Mouse (Mus musculus) lung, embryonic 14.5 days (tissue): ENCODE results near the gene Rnase2a. TPM values are rescaled to one million over a fixed set of nuclear protein-coding genes. Genes with fewer than 3 reads are reported as not detected.
"Not testable (repeated sequence)": the region's sequence is repeated elsewhere in the genome, so short reads cannot be mapped to it uniquely, and the experiment has no call there.

Source experiments
- ATAC-seq: fragments of 200-750 bp; cut with Nextera tagmentation; 2 replicates; pipeline ENCODE4 v1.8.0; 2017; ENCODE audit warnings: mild to moderate bottlenecking, moderate TSS enrichment, moderate library complexity; ENCODE audit not compliant: insufficient read depth
- DNase-seq: peaks from one replicate; pipeline ENCODE4 v3.0.0-alpha.2; 2015
- H3K27ac ChIP-seq: fragments of 300-500 bp; sonication (generic); 2 replicates; pipeline ENCODE4 v1.5.1; 2014; ENCODE audit warnings: low read depth, mild to moderate bottlenecking, moderate library complexity
- H3K27me3 ChIP-seq: fragments of 300-500 bp; sonication (generic); 2 replicates; pipeline ENCODE4 v1.6.1; 2014; ENCODE audit warnings: low read length, control low read depth; ENCODE audit not compliant: insufficient read depth
- H3K36me3 ChIP-seq: fragments of 300-500 bp; sonication (generic); 2 replicates; pipeline ENCODE4 v1.6.1; 2014; ENCODE audit warnings: control low read depth; ENCODE audit not compliant: insufficient read depth
- H3K4me1 ChIP-seq: fragments of 300-500 bp; sonication (generic); 2 replicates; pipeline ENCODE4 v1.6.1; 2014; ENCODE audit warnings: antibody characterized with exemption, control low read depth; ENCODE audit not compliant: insufficient read depth
- H3K4me2 ChIP-seq: fragments of 300-500 bp; sonication (generic); 2 replicates; pipeline ENCODE4 v1.6.1; 2014; ENCODE audit warnings: mild to moderate bottlenecking
- H3K4me3 ChIP-seq: fragments of 300-500 bp; sonication (generic); 2 replicates; pipeline ENCODE4 v1.5.1; 2014; ENCODE audit warnings: low read depth, low read length
- H3K9ac ChIP-seq: fragments of 300-500 bp; sonication (generic); 2 replicates; pipeline ENCODE4 v1.6.1; 2014
- H3K9me3 ChIP-seq: fragments of 300-500 bp; sonication (generic); 2 replicates; pipeline ENCODE4 v1.6.1; 2016; ENCODE audit warnings: low read depth, low read length, control low read depth
- CTCF ChIP-seq: IDR thresholded peaks from 2 replicates; pipeline ENCODE4 v1.5.1; 2016; ENCODE audit warnings: antibody characterized with exemption, low read depth
- WGBS: fragments of 180-500 bp; shearing (Covaris S2); extraction: QIAGEN DNeasy Blood & Tissue Kit; methylation state at CpG from one replicate; pipeline ENCODE4 v1.1.7; 2014; 5-methylcytosine and 5-hydroxymethylcytosine counted together
- polyA plus RNA-seq: library from polyadenylated mRNA; unstranded; fragments of >200 nt; fragmentation: Nextera tagmentation; extraction: Ambion mirVana; gene quantifications from 2 replicates; pipeline ENCODE4 v1.2.1, GENCODE M21; 2014

The Rnase2a gene
- not detected in 2 replicates for polyA plus RNA-seq

DNA sequence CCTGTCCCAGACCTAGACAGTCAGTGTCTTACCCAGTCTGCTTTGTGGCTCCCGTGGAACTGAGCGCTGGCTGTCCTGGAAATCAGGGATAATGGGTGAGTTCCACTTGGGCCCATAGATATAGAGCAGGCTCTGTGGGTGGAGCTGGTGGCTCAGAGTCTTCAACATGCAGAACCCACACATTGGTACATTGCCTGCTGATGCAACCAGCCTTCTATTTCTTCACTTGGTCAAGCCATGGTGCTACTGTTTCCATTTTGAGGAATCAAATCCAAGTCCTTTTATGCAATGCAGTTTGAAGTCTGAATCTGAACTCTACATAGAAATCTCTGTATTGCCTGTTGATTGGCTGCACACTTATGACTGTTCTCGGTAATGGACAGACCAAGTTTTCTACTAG is at the start of gene Rnase2a:
Gene Rnase2a (minus strand): TSS at position 72 of the 400 bp plus-strand sequence.
- Histone ChIP-seq H3K27ac (no peak within 1 kb of the TSS), H3K4me1 (no peaks in the 10 kb centered on the region), H3K9me3 (no peaks in the 10 kb centered on the region), H3K4me2 (no peak within 1 kb of the TSS), H3K4me3 (no peak within 1 kb of the TSS), H3K36me3 (no peaks in the 10 kb centered on the region), H3K27me3 (no peaks in the 10 kb centered on the region), H3K9ac (no peak within 1 kb of the TSS)
- no peak for TF ChIP-seq CTCF
- DNase-seq: no peak
- 91% methylated on average over 3 of the region's 3 CpGs for WGBS
- ATAC-seq: no peak

DNA sequence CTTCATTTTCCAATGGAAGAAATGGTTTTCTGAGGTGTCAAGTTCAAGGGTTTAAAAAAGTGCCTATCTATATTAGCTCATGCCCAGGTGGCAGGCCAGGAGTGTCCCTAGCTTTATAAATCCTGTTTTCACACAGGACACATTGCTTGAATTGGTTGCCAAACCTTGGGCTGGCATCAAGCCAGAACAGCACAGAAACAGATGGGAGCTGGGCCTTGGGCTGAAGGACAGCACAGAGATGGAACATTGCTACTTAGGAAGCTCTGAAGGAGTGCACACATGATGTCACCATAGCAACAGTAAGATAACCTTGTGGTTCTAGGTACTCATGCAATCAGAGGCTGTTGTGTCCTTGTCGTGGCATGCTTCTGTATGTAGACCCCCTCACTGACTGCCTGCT is 35.6 kb upstream of the Rnase2a start:
- 62% methylated on average over 1 of the region's 1 CpGs for WGBS
- Histone ChIP-seq H3K4me2 (no peak overlapping the region), H3K9ac (no peak overlapping the region), H3K27me3 (no peaks in the 10 kb centered on the region), H3K4me3 (no peak overlapping the region), H3K27ac (no peak overlapping the region), H3K4me1 (no peaks in the 10 kb centered on the region), H3K9me3 (no peaks in the 10 kb centered on the region), H3K36me3 (no peaks in the 10 kb centered on the region)
- DNase-seq (peak; percentile 7), ATAC-seq (no peak)
- no peak for TF ChIP-seq CTCF

DNA sequence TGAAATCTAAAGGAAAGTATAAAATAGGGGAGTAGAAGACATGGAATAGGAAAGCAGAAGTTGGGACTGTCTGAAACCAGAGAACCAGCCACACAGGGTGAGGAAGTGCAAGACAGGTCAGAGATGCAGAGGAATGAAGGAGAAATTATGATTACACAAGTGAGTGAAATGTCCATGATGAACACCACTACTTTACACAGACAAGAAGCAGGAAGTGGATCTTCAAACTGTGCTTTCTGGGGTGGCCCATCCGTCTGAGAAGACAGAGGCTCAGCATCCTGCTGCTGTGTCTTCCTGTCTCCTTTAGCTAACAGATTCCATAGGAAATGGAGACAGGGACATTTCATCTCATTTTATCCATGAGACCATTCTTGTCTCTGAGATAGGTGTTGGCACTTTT is 22.6 kb upstream of the Rnase2a start:
- H3K9me3 ChIP-seq, H3K27me3 ChIP-seq, H3K4me2 ChIP-seq, H3K9ac ChIP-seq, ATAC-seq, H3K27ac ChIP-seq, DNase-seq, H3K4me3 ChIP-seq, H3K36me3 ChIP-seq, H3K4me1 ChIP-seq: not testable (repeated sequence)
- WGBS: 6% methylated on average over 1 of the region's 1 CpGs

DNA sequence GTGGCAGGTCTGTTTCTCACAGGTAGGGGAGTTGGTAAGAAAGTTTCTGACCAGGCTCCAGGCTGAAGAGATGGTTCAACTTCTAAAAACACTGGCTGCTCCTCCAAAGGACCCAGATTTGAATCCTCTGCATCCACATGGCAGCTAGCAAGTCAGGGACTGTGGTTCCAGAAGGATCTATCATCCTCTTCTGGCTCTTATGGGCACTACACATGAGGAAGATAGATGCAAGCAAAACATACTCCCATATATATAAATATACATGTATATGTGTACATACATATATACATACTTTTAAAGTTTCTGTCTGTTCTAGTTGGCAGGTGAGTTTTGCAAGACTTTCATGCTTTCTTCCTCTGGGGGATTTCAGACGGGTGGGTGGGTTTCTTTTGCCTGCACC is 12.8 kb upstream of the Rnase2a start:
- ATAC-seq (no peak), DNase-seq (no peak)
- no peak for TF ChIP-seq CTCF
- no peak overlapping the region for H3K9ac ChIP-seq
- no peaks in the 10 kb centered on the region for H3K36me3 ChIP-seq
- H3K27me3 ChIP-seq: no peaks in the 10 kb centered on the region
- H3K4me3 ChIP-seq: no peak overlapping the region
- H3K4me2 ChIP-seq: no peak overlapping the region
- H3K9me3 ChIP-seq: no peaks in the 10 kb centered on the region
- no peaks in the 10 kb centered on the region for H3K4me1 ChIP-seq
- WGBS: 68% methylated on average over 1 of the region's 1 CpGs
- no peak overlapping the region for H3K27ac ChIP-seq

DNA sequence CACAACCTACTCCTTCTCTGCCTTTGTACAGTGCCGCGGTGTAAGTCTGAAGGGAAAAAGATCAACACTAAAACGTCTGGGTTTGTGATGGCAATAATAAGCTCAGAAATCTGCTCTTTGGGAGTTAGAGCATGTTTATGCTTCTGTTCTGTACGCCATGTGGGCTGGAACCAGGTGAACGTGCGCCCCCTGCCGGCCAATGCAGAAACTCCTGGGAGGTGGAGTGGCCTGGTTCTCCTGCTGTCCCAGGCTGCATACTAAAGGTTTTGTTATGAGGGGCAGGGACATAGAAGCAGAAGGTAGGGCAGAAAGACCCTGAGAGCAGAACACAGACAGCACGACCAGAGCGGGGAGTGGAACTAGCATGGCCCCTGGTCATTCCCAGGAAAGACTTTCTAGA is 10.2 kb upstream of the Rnase2a start:
- ATAC-seq (peak; percentile 97), DNase-seq (peak; percentile 93)
- H3K4me2 ChIP-seq: peak overlapping the region; percentile 47; the same call in 1 of the 2 replicates
- TF ChIP-seq CTCF: peak; percentile 96
- H3K36me3 ChIP-seq: no peaks in the 10 kb centered on the region
- no peak overlapping the region for H3K27ac ChIP-seq
- no peak overlapping the region for H3K9ac ChIP-seq
- H3K27me3 ChIP-seq: no peaks in the 10 kb centered on the region
- no peak overlapping the region for H3K4me3 ChIP-seq
- H3K4me1 ChIP-seq: no peaks in the 10 kb centered on the region
- 4% methylated on average over 9 of the region's 9 CpGs for WGBS
- H3K9me3 ChIP-seq: no peaks in the 10 kb centered on the region

DNA sequence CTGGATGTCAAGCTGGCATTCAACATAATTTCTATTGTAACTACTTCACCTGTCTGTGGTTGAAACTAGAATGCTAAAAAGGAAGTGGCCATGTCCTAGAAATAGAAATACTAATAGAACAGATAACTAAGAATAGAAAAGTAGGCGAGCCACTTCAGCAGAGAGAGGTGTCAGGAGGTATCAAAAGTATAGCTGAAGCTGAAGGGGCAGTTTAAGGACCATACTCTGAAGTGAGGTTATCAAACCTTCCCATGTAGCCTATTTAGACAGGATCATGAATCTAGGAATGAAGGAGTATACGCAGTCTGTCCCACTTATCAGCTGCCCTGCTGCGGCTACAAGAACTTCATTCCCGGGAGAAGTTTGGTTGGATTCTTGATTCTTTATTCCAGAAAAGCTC is 9.8 kb upstream of the Rnase2a start:
- no peak overlapping the region for H3K4me3 ChIP-seq
- DNase-seq: no peak
- peak; percentile 35; the same call in 1 of the 2 replicates for ATAC-seq
- TF ChIP-seq CTCF: no peak
- no peaks in the 10 kb centered on the region for H3K36me3 ChIP-seq
- peak overlapping the region; percentile 47; the same call in 1 of the 2 replicates for H3K4me2 ChIP-seq
- no peaks in the 10 kb centered on the region for H3K4me1 ChIP-seq
- H3K27ac ChIP-seq: no peak overlapping the region
- H3K9ac ChIP-seq: no peak overlapping the region
- no peaks in the 10 kb centered on the region for H3K9me3 ChIP-seq
- no peaks in the 10 kb centered on the region for H3K27me3 ChIP-seq
- WGBS: 26% methylated on average over 4 of the region's 4 CpGs

DNA sequence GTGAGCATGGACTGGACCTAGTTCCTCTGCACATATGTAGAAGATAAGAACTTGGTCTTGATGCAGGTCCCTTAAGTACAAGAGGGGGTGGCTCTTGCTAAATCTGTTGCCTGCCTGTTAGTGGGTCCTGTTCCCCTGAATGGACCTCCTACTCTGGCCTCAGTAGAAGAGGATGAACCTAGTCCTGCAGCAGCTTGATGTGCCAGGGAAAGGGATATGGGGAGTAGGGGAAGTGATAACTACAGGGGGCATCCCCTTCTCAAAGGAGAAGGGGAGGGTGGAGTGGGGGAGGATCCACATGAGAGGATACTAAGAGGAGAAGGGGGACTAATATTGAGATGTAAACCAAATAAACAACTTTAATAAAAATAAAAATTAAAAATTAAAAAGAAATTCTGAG is 6.5 kb upstream of the Rnase2a start:
- H3K36me3 ChIP-seq: no peaks in the 10 kb centered on the region
- TF ChIP-seq CTCF: no peak
- no peak for ATAC-seq
- no peaks in the 10 kb centered on the region for H3K27me3 ChIP-seq
- H3K27ac ChIP-seq: no peak overlapping the region
- no peak overlapping the region for H3K4me3 ChIP-seq
- H3K9ac ChIP-seq: no peak overlapping the region
- no peaks in the 10 kb centered on the region for H3K9me3 ChIP-seq
- H3K4me1 ChIP-seq: no peaks in the 10 kb centered on the region
- no peak overlapping the region for H3K4me2 ChIP-seq
- DNase-seq: no peak

DNA sequence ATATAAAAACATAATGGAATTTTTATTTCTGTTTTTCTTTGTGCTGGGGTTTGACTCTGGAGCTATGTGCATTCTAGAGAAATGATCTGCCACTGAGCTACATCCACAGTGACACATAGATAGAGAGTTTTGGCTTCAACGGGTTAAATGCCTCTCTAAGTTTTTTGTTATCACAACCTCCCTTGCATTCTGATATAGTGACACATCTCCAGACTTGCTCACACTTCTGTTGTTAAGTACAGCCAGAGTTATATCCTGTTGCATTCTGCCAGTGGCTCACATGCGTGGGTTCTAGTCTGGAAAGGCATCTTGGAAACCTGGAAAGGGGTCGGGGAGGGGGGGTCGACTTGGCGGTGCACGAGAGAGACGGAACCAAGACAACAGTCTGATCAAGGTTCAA is 3.8 kb upstream of the Rnase2a start:
- H3K4me1 ChIP-seq: no peaks in the 10 kb centered on the region
- H3K9ac ChIP-seq: no peak overlapping the region
- no peak for DNase-seq
- no peak for ATAC-seq
- no peaks in the 10 kb centered on the region for H3K27me3 ChIP-seq
- H3K4me2 ChIP-seq: no peak overlapping the region
- no peaks in the 10 kb centered on the region for H3K9me3 ChIP-seq
- 84% methylated on average over 7 of the region's 7 CpGs for WGBS
- no peak for TF ChIP-seq CTCF
- no peak overlapping the region for H3K27ac ChIP-seq
- H3K4me3 ChIP-seq: no peak overlapping the region
- no peaks in the 10 kb centered on the region for H3K36me3 ChIP-seq
